Mouse (Mus musculus) kidney, embryonic 14.5 days (tissue): Measurements from ENCODE around the gene Sec14l5. TPM values are rescaled to one million over a fixed set of nuclear protein-coding genes. Genes with fewer than 3 reads are reported as not detected.

Source experiments
- ATAC-seq: fragments of 200-750 bp; cut with Nextera tagmentation; 2 replicates; pipeline ENCODE4 v1.8.0; 2017; ENCODE audit warnings: moderate number of reproducible peaks, mild to moderate bottlenecking, moderate TSS enrichment, moderate library complexity; ENCODE audit not compliant: low FRiP score, low TSS enrichment
- H3K27ac ChIP-seq: fragments of 300-500 bp; sonication (generic); 2 replicates; pipeline ENCODE4 v1.5.1; 2014; ENCODE audit warnings: low read depth, mild to moderate bottlenecking, low read length, moderate library complexity, mixed read lengths
- H3K27me3 ChIP-seq: fragments of 300-500 bp; sonication (generic); 2 replicates; pipeline ENCODE4 v1.6.1; 2014; ENCODE audit warnings: mild to moderate bottlenecking, low read length; ENCODE audit not compliant: control insufficient read depth, insufficient read depth
- H3K36me3 ChIP-seq: fragments of 300-500 bp; sonication (generic); 2 replicates; pipeline ENCODE4 v1.6.1; 2014; ENCODE audit warnings: low read length, mixed read lengths; ENCODE audit not compliant: control insufficient read depth, insufficient read depth
- H3K4me1 ChIP-seq: fragments of 300-500 bp; sonication (generic); 2 replicates; pipeline ENCODE4 v1.6.1; 2014; ENCODE audit warnings: low read length, mixed read lengths; ENCODE audit not compliant: control insufficient read depth, insufficient read depth
- H3K4me2 ChIP-seq: fragments of 300-500 bp; sonication (generic); replicated peaks from 2 replicates; pipeline ENCODE4 v1.6.1; 2014; ENCODE audit warnings: low read depth, mild to moderate bottlenecking, low read length
- H3K4me3 ChIP-seq: fragments of 300-500 bp; sonication (generic); 2 replicates; pipeline ENCODE4 v1.5.1; 2014; ENCODE audit warnings: mild to moderate bottlenecking, low read length
- H3K9ac ChIP-seq: fragments of 300-500 bp; sonication (generic); 2 replicates; pipeline ENCODE4 v1.6.1; 2014; ENCODE audit warnings: low read depth, mild to moderate bottlenecking, low read length, moderate library complexity
- H3K9me3 ChIP-seq: fragments of 300-500 bp; sonication (generic); 2 replicates; pipeline ENCODE4 v1.6.1; 2016; ENCODE audit warnings: low read length; ENCODE audit not compliant: control insufficient read depth
- WGBS: fragments of 180-500 bp; shearing (Covaris S2); extraction: QIAGEN DNeasy Blood & Tissue Kit; methylation state at CpG from one replicate; pipeline ENCODE4 v1.1.7; 2014; 5-methylcytosine and 5-hydroxymethylcytosine counted together
- polyA plus RNA-seq: library from polyadenylated mRNA; unstranded; fragments of >200 nt; fragmentation: Nextera tagmentation; extraction: Ambion mirVana; gene quantifications from 2 replicates; pipeline ENCODE4 v1.2.1, GENCODE M21; 2014

Sec14l5 gene
- polyA plus RNA-seq, 1 experiment from 2014 or later, result not detected

DNA sequence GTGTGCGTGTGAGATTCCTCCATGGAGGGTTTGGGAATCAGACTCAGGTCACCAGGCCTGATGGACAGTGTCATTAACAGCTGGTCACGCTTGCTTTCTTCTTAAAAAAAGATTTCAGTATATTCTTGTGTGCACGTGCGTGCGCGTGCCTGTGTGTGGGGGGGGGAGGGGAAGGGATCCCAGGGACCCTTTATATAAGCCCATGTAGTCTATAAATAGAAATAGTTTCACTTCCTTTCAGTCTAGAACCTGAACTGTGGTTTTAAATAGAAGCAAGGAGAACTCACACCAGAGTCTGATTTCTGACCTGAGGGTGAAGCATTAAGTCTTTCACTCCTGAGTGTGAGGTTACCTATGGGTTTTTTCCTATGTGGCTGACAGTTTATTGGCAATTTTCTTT, 17.4 kb downstream of the Sec14l5 start:
- no peaks in the 10 kb centered on the region for H3K9me3 ChIP-seq
- no peak overlapping the region for H3K4me2 ChIP-seq
- H3K9ac ChIP-seq, result no peak overlapping the region
- ATAC-seq, result no peak
- no peaks in the 10 kb centered on the region for H3K36me3 ChIP-seq
- no peaks in the 10 kb centered on the region for H3K4me1 ChIP-seq
- H3K4me3 ChIP-seq, result no peak overlapping the region
- no peak overlapping the region for H3K27ac ChIP-seq
- no peaks in the 10 kb centered on the region for H3K27me3 ChIP-seq
- WGBS, result 72% methylated on average over 6 of the region's 6 CpGs

DNA sequence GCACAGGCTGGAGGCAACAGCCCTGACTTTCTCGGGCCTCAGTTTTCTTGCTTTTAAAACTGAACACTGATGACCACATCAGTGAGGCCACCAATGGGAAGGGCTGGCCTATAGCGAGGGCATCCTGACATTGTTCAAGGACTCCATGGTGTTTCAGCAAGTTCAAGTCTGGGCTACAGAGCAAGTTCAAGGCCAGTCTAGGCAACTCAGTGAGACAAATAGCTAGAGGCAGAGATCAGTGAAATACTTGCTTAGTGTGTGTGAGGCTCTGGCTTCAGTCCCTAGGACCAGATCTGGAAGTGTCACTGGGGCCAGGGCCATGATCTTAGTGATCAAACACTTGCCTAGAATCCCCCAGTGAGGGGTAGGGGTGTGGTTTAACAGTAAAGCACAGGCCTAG, 21.1 kb downstream of the Sec14l5 start:
- WGBS, result 86% methylated on average over 2 of the region's 2 CpGs
- Histone ChIP-seq H3K27ac (no peak overlapping the region), H3K4me1 (no peaks in the 10 kb centered on the region), H3K4me3 (no peak overlapping the region), H3K4me2 (no peak overlapping the region), H3K36me3 (no peaks in the 10 kb centered on the region), H3K9ac (no peak overlapping the region), H3K9me3 (no peaks in the 10 kb centered on the region), H3K27me3 (no peaks in the 10 kb centered on the region)
- ATAC-seq, result no peak

- Histone ChIP-seq H3K27ac (no peak overlapping the region), H3K36me3 (no peaks in the 10 kb centered on the region), H3K4me2 (no peak overlapping the region), H3K4me1 (no peaks in the 10 kb centered on the region), H3K27me3 (no peaks in the 10 kb centered on the region), H3K9me3 (no peaks in the 10 kb centered on the region), H3K9ac (no peak overlapping the region), H3K4me3 (no peak overlapping the region)
- no peak for ATAC-seq
- 75% methylated on average over 5 of the region's 5 CpGs for WGBS
Measured at GRCm38 (mm10) chr16:5168829-5169228, 21.9 kb downstream of the Sec14l5 start.

GRCm38 (mm10) chr16:5172636-5173035, 25.7 kb downstream of the Sec14l5 start:
- no peaks in the 10 kb centered on the region for H3K4me1 ChIP-seq
- no peak overlapping the region for H3K9ac ChIP-seq
- no peak for ATAC-seq
- no peaks in the 10 kb centered on the region for H3K27me3 ChIP-seq
- no peaks in the 10 kb centered on the region for H3K36me3 ChIP-seq
- H3K4me2 ChIP-seq, result no peak overlapping the region
- 91% methylated on average over 6 of the region's 6 CpGs for WGBS
- H3K27ac ChIP-seq, result no peak overlapping the region
- no peaks in the 10 kb centered on the region for H3K9me3 ChIP-seq
- no peak overlapping the region for H3K4me3 ChIP-seq

- 84% methylated on average over 18 of the region's 18 CpGs for WGBS
- Histone ChIP-seq H3K4me3 (no peak overlapping the region), H3K9me3 (no peaks in the 10 kb centered on the region), H3K36me3 (no peaks in the 10 kb centered on the region), H3K9ac (no peak overlapping the region), H3K4me1 (no peaks in the 10 kb centered on the region), H3K27me3 (no peaks in the 10 kb centered on the region), H3K4me2 (no peak overlapping the region), H3K27ac (no peak overlapping the region)
- no peak for ATAC-seq
Measured at GRCm38 (mm10) chr16:5183310-5183975, 36.5 kb downstream of the Sec14l5 start.

- Histone ChIP-seq H3K4me2 (no peak overlapping the region), H3K27ac (no peak overlapping the region), H3K36me3 (no peaks in the 10 kb centered on the region), H3K9ac (no peak overlapping the region), H3K4me3 (no peak overlapping the region), H3K27me3 (no peaks in the 10 kb centered on the region), H3K9me3 (no peaks in the 10 kb centered on the region), H3K4me1 (no peaks in the 10 kb centered on the region)
- 55% methylated on average over 8 of the region's 8 CpGs for WGBS
- ATAC-seq, result no peak
Measured at GRCm38 (mm10) chr16:5184101-5184500, 37.2 kb downstream of the Sec14l5 start.

DNA sequence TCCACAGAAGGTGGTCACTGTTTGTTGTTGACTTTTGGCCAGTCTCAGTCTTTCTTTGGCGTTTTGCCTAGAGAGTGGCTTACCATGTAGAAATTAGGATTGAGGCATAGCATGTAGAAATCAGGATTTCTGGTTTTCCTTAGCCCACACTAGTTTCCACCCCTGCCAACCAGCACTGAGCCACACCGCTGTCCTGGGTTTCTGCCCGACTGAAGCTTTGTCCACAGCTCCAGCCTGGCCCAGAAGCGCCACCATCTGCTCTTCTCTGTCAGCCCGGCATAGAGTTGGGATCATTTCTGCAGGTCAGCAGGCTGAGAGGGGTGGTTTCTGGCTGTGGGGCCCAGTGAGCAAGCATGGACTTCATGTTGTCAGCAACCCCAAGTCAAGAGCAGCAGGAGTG, 38.0 kb downstream of the Sec14l5 start:
- no peaks in the 10 kb centered on the region for H3K4me1 ChIP-seq
- H3K27me3 ChIP-seq, result no peaks in the 10 kb centered on the region
- no peak overlapping the region for H3K4me2 ChIP-seq
- no peaks in the 10 kb centered on the region for H3K36me3 ChIP-seq
- H3K9ac ChIP-seq, result no peak overlapping the region
- H3K4me3 ChIP-seq, result no peak overlapping the region
- H3K9me3 ChIP-seq, result no peaks in the 10 kb centered on the region
- WGBS, result 85% methylated on average over 5 of the region's 5 CpGs
- no peak overlapping the region for H3K27ac ChIP-seq
- no peak for ATAC-seq

- Histone ChIP-seq H3K4me1 (no peaks in the 10 kb centered on the region), H3K36me3 (no peaks in the 10 kb centered on the region), H3K4me3 (no peak overlapping the region), H3K27ac (no peak overlapping the region), H3K9me3 (no peaks in the 10 kb centered on the region), H3K27me3 (no peaks in the 10 kb centered on the region), H3K9ac (no peak overlapping the region), H3K4me2 (no peak overlapping the region)
- ATAC-seq, result no peak
- WGBS, result 35% methylated on average over 7 of the region's 7 CpGs
Measured at GRCm38 (mm10) chr16:5185691-5186090, 38.8 kb downstream of the Sec14l5 start.

DNA sequence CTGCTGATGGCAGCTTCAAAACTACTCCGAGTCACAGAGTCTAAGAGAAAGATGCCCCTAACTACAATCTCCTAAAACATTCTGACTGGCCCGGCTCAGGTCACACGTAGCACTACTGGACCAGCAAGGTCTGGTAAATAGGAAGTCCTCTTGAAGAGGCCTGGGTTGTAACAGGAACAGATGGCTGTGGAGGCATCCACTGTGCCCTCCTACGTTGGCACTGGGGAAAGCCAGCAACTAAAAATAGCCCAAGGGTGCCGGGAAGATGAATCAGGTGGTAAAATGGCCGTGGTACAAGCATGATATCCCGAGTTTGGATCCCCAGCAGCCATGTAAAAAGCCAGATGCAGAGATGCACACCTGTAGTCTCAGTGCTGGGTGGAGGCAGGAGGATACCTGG, 39.3 kb downstream of the Sec14l5 start:
- Histone ChIP-seq H3K36me3 (no peaks in the 10 kb centered on the region), H3K4me2 (no peak overlapping the region), H3K27me3 (no peaks in the 10 kb centered on the region), H3K27ac (no peak overlapping the region), H3K4me3 (no peak overlapping the region), H3K9me3 (no peaks in the 10 kb centered on the region), H3K9ac (no peak overlapping the region), H3K4me1 (no peaks in the 10 kb centered on the region)
- no peak for ATAC-seq
- 77% methylated on average over 7 of the region's 7 CpGs for WGBS
